Mouse (Mus musculus): ENCODE data around the gene Zfp106. TPM values are rescaled to one million over a fixed set of nuclear protein-coding genes. Genes with fewer than 3 reads are reported as not detected.

The Zfp106 gene
- polyA plus RNA-seq (2014; fragmentation: Nextera tagmentation; extraction: Ambion mirVana), result 73.9 and 75.5 TPM in 2 replicates

GRCm38 (mm10) chr2:120563235-120563990 lies at the start of gene Zfp106:
TSS of gene Zfp106 (minus strand) at chr2:120563843.
- H3K4me3 ChIP-seq (ENCODE audit: low read depth, low read length), result peak within 1 kb of the TSS; percentile 73
- peak; percentile 85 for ATAC-seq (replicated peaks; ENCODE audit: low FRiP score)
- DNase-seq (ENCODE audit: low spot score), result peak; percentile 92
- peak within 1 kb of the TSS; percentile 90 for H3K9ac ChIP-seq (ENCODE audit: low read length)
- no peaks in the 10 kb centered on the region for H3K36me3 ChIP-seq (ENCODE audit: control insufficient read depth, insufficient read depth, low read length)
- H3K27me3 ChIP-seq (ENCODE audit: control insufficient read depth, insufficient read depth, low read length), result no peaks in the 10 kb centered on the region
- WGBS, result under 1% methylated on average over 50 of the region's 50 CpGs
- peaks cover 3% of the 10 kb centered on the region; the same call in 1 of the 2 replicates for H3K4me1 ChIP-seq (replicated peaks; ENCODE audit: control insufficient read depth, insufficient read depth, low read length)
- peak within 1 kb of the TSS; percentile 52 for H3K4me2 ChIP-seq (ENCODE audit: low read depth, low read length, severe bottlenecking)
- no peaks in the 10 kb centered on the region for H3K9me3 ChIP-seq (ENCODE audit: control insufficient read depth, low read length)
- H3K27ac ChIP-seq (ENCODE audit: low read depth, low read length), result no peak within 1 kb of the TSS

- WGBS, result under 1% methylated on average over 52 of the region's 52 CpGs
- peak within 1 kb of the TSS; percentile 85 for H3K9ac ChIP-seq (ENCODE audit: low read length)
- no peaks in the 10 kb centered on the region; the same call in 1 of the 2 replicates for H3K36me3 ChIP-seq (ENCODE audit: control insufficient read depth, insufficient read depth, low read length)
- peaks cover 5% of the 10 kb centered on the region for H3K4me1 ChIP-seq (replicated peaks; ENCODE audit: control insufficient read depth, insufficient read depth, low read length)
- peak within 1 kb of the TSS; percentile 85 for H3K4me3 ChIP-seq (ENCODE audit: low read depth, low read length)
- no peaks in the 10 kb centered on the region for H3K27me3 ChIP-seq (ENCODE audit: control insufficient read depth, insufficient read depth, low read length)
- ATAC-seq (replicated peaks; ENCODE audit: low FRiP score) (peak; percentile 95), DNase-seq (ENCODE audit: low spot score) (peak; percentile 96)
- H3K27ac ChIP-seq (ENCODE audit: low read depth, low read length), result peak within 1 kb of the TSS; percentile 80
- peak within 1 kb of the TSS; percentile 57 for H3K4me2 ChIP-seq (ENCODE audit: low read depth, low read length, severe bottlenecking)
- no peaks in the 10 kb centered on the region for H3K9me3 ChIP-seq (ENCODE audit: control insufficient read depth, low read length)
Measured at GRCm38 (mm10) chr2:120608830-120609723, 45.4 kb upstream of the Zfp106 start, which contains the start of the genes Haus2 and Lrrc57. TSS of gene Haus2 (plus strand) at chr2:120609383. TSS of gene Lrrc57 (minus strand) at chr2:120609520.

- Histone ChIP-seq H3K27me3 (ENCODE audit: control insufficient read depth, insufficient read depth, low read length) (no peaks in the 10 kb centered on the region), H3K4me1 (replicated peaks; ENCODE audit: control insufficient read depth, insufficient read depth, low read length) (peaks cover 5% of the 10 kb centered on the region), H3K36me3 (ENCODE audit: control insufficient read depth, insufficient read depth, low read length) (no peaks in the 10 kb centered on the region), H3K4me2 (ENCODE audit: low read depth, low read length, severe bottlenecking) (no peak overlapping the region), H3K4me3 (ENCODE audit: low read depth, low read length) (no peak overlapping the region), H3K9me3 (ENCODE audit: control insufficient read depth, low read length) (no peaks in the 10 kb centered on the region), H3K27ac (ENCODE audit: low read depth, low read length) (no peak overlapping the region), H3K9ac (ENCODE audit: low read length) (no peak overlapping the region)
- no peak for DNase-seq (ENCODE audit: low spot score)
- WGBS, result 89% methylated on average over 6 of the region's 6 CpGs
- ATAC-seq (replicated peaks; ENCODE audit: low FRiP score), result no peak
Measured at GRCm38 (mm10) chr2:120606021-120606690, 42.5 kb upstream of the Zfp106 start.

DNA sequence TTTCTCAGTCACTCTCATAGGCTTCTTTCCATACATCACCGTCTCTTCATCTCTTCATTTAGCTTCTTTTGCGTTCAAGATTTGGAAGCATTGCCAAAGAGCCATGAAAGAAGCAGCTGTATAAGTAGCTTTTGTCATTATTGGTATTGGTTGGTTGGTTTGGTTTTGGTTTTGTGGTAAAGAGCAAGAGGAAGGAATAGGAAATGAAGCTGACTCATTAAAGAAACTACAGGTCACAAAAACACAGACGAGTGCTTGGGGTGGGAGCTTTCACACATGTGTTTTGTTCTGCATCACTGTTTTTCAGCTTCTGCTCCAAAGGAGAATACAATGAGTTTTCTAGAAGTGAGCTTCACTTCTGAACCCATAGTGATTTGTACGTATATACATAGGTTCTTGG lies 35.9 kb upstream of the Zfp106 start:
- H3K36me3 ChIP-seq (ENCODE audit: control insufficient read depth, insufficient read depth, low read length), result no peaks in the 10 kb centered on the region; the same call in 1 of the 2 replicates
- 92% methylated on average over 4 of the region's 4 CpGs for WGBS
- H3K4me1 ChIP-seq (replicated peaks; ENCODE audit: control insufficient read depth, insufficient read depth, low read length), result no peaks in the 10 kb centered on the region
- H3K9me3 ChIP-seq (ENCODE audit: control insufficient read depth, low read length), result no peaks in the 10 kb centered on the region
- H3K27me3 ChIP-seq (ENCODE audit: control insufficient read depth, insufficient read depth, low read length), result no peaks in the 10 kb centered on the region
- DNase-seq (ENCODE audit: low spot score) (no peak), ATAC-seq (replicated peaks; ENCODE audit: low FRiP score) (no peak)
- no peak overlapping the region for H3K4me2 ChIP-seq (ENCODE audit: low read depth, low read length, severe bottlenecking)
- no peak overlapping the region for H3K9ac ChIP-seq (ENCODE audit: low read length)
- H3K27ac ChIP-seq (ENCODE audit: low read depth, low read length), result no peak overlapping the region
- no peak overlapping the region for H3K4me3 ChIP-seq (ENCODE audit: low read depth, low read length)

DNA sequence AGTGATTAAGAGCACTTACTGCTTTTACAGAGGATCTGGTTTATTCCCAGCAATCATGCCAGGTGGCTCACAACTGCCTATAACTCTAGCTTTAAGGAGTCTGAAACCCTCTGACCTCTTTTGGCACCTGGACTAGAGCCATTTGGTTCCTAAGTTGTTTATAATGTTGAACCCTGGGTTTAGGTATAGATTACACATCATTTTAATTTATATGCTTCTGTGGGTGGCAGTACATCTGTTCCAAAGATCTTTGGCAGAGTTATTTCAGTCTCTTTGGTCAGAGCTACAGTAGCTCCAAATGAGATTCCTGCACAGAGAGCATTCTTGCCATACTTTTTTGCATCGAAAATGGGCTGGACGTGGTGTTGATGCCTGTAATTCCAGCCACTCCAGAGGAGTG lies 34.1 kb upstream of the Zfp106 start:
- Histone ChIP-seq H3K4me1 (replicated peaks; ENCODE audit: control insufficient read depth, insufficient read depth, low read length) (no peaks in the 10 kb centered on the region), H3K27ac (ENCODE audit: low read depth, low read length) (no peak overlapping the region), H3K27me3 (ENCODE audit: control insufficient read depth, insufficient read depth, low read length) (no peaks in the 10 kb centered on the region), H3K4me3 (ENCODE audit: low read depth, low read length) (no peak overlapping the region), H3K36me3 (ENCODE audit: control insufficient read depth, insufficient read depth, low read length) (no peaks in the 10 kb centered on the region; the same call in 1 of the 2 replicates), H3K4me2 (ENCODE audit: low read depth, low read length, severe bottlenecking) (no peak overlapping the region), H3K9ac (ENCODE audit: low read length) (no peak overlapping the region), H3K9me3 (ENCODE audit: control insufficient read depth, low read length) (no peaks in the 10 kb centered on the region)
- ATAC-seq (replicated peaks; ENCODE audit: low FRiP score), result no peak
- 91% methylated on average over 2 of the region's 2 CpGs for WGBS
- no peak for DNase-seq (ENCODE audit: low spot score)

DNA sequence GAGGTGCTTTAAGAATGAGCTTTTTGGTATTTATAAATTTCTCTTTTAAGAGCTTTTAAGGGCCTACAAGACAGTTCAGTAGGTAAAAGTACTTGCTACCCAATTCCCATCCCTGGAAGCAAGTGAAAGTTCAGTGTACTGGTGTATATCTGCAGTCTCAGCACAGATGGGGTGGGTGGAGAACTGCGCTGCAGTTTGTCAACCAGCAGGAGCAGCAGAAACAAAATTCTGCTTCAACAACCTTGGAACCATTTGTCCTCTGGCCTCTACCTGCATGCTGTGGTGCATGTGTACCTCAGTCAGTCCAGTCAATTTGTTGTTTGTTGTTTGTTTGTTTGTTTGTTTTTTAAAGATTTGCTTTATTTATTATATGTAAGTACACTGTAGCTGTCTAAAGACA lies 28.6 kb upstream of the Zfp106 start:
- Histone ChIP-seq H3K27ac (ENCODE audit: low read depth, low read length) (no peak overlapping the region), H3K27me3 (ENCODE audit: control insufficient read depth, insufficient read depth, low read length) (no peaks in the 10 kb centered on the region), H3K4me1 (replicated peaks; ENCODE audit: control insufficient read depth, insufficient read depth, low read length) (no peaks in the 10 kb centered on the region), H3K36me3 (ENCODE audit: control insufficient read depth, insufficient read depth, low read length) (no peaks in the 10 kb centered on the region), H3K9me3 (ENCODE audit: control insufficient read depth, low read length) (no peaks in the 10 kb centered on the region), H3K4me3 (ENCODE audit: low read depth, low read length) (no peak overlapping the region), H3K9ac (ENCODE audit: low read length) (no peak overlapping the region), H3K4me2 (ENCODE audit: low read depth, low read length, severe bottlenecking) (no peak overlapping the region)
- no peak for DNase-seq (ENCODE audit: low spot score)
- ATAC-seq (replicated peaks; ENCODE audit: low FRiP score), result no peak
- WGBS, result 97% methylated on average over 1 of the region's 1 CpGs

- Histone ChIP-seq H3K36me3 (ENCODE audit: control insufficient read depth, insufficient read depth, low read length) (no peaks in the 10 kb centered on the region), H3K9me3 (ENCODE audit: control insufficient read depth, low read length) (no peaks in the 10 kb centered on the region), H3K27me3 (ENCODE audit: control insufficient read depth, insufficient read depth, low read length) (no peaks in the 10 kb centered on the region), H3K27ac (ENCODE audit: low read depth, low read length) (no peak overlapping the region), H3K4me2 (ENCODE audit: low read depth, low read length, severe bottlenecking) (no peak overlapping the region), H3K9ac (ENCODE audit: low read length) (no peak overlapping the region), H3K4me1 (replicated peaks; ENCODE audit: control insufficient read depth, insufficient read depth, low read length) (no peaks in the 10 kb centered on the region), H3K4me3 (ENCODE audit: low read depth, low read length) (no peak overlapping the region)
- ATAC-seq (replicated peaks; ENCODE audit: low FRiP score) (no peak), DNase-seq (ENCODE audit: low spot score) (no peak)
- 86% methylated on average over 5 of the region's 5 CpGs for WGBS
Measured at GRCm38 (mm10) chr2:120589759-120590158, 26.1 kb upstream of the Zfp106 start.

GRCm38 (mm10) chr2:120578286-120578685 lies 14.6 kb upstream of the Zfp106 start:
- H3K36me3 ChIP-seq (ENCODE audit: control insufficient read depth, insufficient read depth, low read length), result no peaks in the 10 kb centered on the region
- H3K9ac ChIP-seq (ENCODE audit: low read length), result no peak overlapping the region
- H3K4me1 ChIP-seq (replicated peaks; ENCODE audit: control insufficient read depth, insufficient read depth, low read length), result no peaks in the 10 kb centered on the region
- H3K27ac ChIP-seq (ENCODE audit: low read depth, low read length), result no peak overlapping the region
- no peaks in the 10 kb centered on the region for H3K9me3 ChIP-seq (ENCODE audit: control insufficient read depth, low read length)
- DNase-seq (ENCODE audit: low spot score) (no peak), ATAC-seq (replicated peaks; ENCODE audit: low FRiP score) (no peak)
- 84% methylated on average over 5 of the region's 5 CpGs for WGBS
- H3K27me3 ChIP-seq (ENCODE audit: control insufficient read depth, insufficient read depth, low read length), result no peaks in the 10 kb centered on the region
- H3K4me2 ChIP-seq (ENCODE audit: low read depth, low read length, severe bottlenecking), result no peak overlapping the region
- H3K4me3 ChIP-seq (ENCODE audit: low read depth, low read length), result no peak overlapping the region

Data from forebrain, embryonic 11.5 days (tissue).